Mouse (Mus musculus) bone marrow macrophage, adult 2 months (primary cell): Measurements from ENCODE around the gene Ddx55.

Experiments used
- CTCF ChIP-seq: IDR thresholded peaks from 2 replicates; pipeline ENCODE4 v1.5.1; 2012; ENCODE audit warnings: low read depth, mild to moderate bottlenecking, low read length, moderate library complexity
- POLR2A ChIP-seq: IDR thresholded peaks from 2 replicates; pipeline ENCODE4 v1.6.1; 2012; ENCODE audit warnings: mild to moderate bottlenecking, low read depth, low read length, borderline replicate concordance

DNA sequence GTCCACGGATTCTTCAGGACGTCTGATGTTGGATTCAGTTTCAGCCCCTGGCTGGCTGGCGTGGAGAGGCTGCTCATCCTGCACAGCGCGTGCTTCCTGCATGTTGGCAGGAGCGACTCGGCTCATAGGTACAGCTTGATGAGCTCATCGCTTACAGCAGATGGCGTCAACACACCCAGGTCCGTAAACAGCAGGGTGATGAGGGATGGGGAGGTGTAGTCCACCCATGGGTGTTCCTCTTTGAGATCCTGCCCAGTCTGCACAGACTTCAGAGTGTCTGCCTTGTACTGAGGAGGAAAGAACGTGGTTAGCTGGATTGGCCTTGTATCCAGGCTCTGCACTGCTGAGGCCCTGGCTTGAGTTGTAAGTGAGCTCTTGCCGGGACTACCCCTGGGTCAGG lies 18.4 kb downstream of the Ddx55 start:
- TF ChIP-seq CTCF = no peak
- TF ChIP-seq POLR2A = no peak
